Mouse (Mus musculus): Measurements from ENCODE around the gene Kidins220. TPM values are rescaled to one million over a fixed set of nuclear protein-coding genes. Genes with fewer than 3 reads are reported as not detected.
A peak's percentile ranks its signal among the peaks of the same experiment; 100 is the strongest.

Kidins220 gene
- polyA plus RNA-seq, 1 experiment from 2014 or later, result 8.7 TPM

- Histone ChIP-seq H3K4me3 (ENCODE audit: low read depth, low read length) (no peak overlapping the region), H3K4me1 (ENCODE audit: control insufficient read depth, low read depth, low read length) (peaks cover 20% of the 10 kb centered on the region), H3K4me2 (ENCODE audit: low read depth, low read length) (no peak overlapping the region), H3K9ac (ENCODE audit: low read depth, low read length) (no peak overlapping the region), H3K9me3 (replicated peaks; ENCODE audit: control insufficient read depth, low read length) (no peaks in the 10 kb centered on the region), H3K27me3 (ENCODE audit: control insufficient read depth, insufficient read depth, low read depth, low read length) (no peaks in the 10 kb centered on the region), H3K36me3 (ENCODE audit: control insufficient read depth, insufficient read depth) (no peaks in the 10 kb centered on the region), H3K27ac (ENCODE audit: low read length) (no peak overlapping the region)
- no peak for ATAC-seq (ENCODE audit: low read depth)
- WGBS (ENCODE audit: insufficient replicate concordance), result 41% methylated on average over 8 of the region's 8 CpGs
Measured at GRCm38 (mm10) chr12:24972371-24973350, 2.1 kb upstream of the Kidins220 start.

DNA sequence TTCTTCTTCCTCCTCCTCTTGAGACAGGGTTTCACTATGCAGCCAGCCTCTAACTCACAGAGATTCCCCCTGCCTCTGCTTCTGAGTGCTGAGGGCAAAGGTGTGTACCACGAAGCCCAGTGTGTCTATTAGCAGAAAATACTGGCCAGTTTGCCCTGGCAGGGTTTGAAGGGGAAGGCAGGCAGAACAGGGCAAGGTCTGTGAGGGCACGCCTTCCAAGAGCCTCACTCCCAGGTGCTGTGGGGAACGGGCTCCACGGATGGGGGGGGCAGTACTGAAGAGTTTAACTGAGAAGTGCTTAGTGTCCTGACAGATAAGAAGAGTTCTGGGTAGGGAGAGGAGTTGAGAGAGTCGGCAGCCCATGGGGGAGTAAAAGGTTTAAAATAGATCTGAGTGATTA lies 1.1 kb upstream of the Kidins220 start:
- no peak overlapping the region for H3K4me3 ChIP-seq (ENCODE audit: low read depth, low read length)
- no peaks in the 10 kb centered on the region for H3K9me3 ChIP-seq (replicated peaks; ENCODE audit: control insufficient read depth, low read length)
- H3K4me1 ChIP-seq (ENCODE audit: control insufficient read depth, low read depth, low read length), result peaks cover 20% of the 10 kb centered on the region
- ATAC-seq (ENCODE audit: low read depth), result no peak; the same call in 1 of the 2 replicates
- 15% methylated on average over 5 of the region's 5 CpGs for WGBS (ENCODE audit: insufficient replicate concordance)
- no peak overlapping the region for H3K27ac ChIP-seq (ENCODE audit: low read length)
- H3K4me2 ChIP-seq (ENCODE audit: low read depth, low read length), result no peak overlapping the region
- H3K27me3 ChIP-seq (ENCODE audit: control insufficient read depth, insufficient read depth, low read depth, low read length), result no peaks in the 10 kb centered on the region
- H3K9ac ChIP-seq (ENCODE audit: low read depth, low read length), result no peak overlapping the region
- no peaks in the 10 kb centered on the region for H3K36me3 ChIP-seq (ENCODE audit: control insufficient read depth, insufficient read depth)

DNA sequence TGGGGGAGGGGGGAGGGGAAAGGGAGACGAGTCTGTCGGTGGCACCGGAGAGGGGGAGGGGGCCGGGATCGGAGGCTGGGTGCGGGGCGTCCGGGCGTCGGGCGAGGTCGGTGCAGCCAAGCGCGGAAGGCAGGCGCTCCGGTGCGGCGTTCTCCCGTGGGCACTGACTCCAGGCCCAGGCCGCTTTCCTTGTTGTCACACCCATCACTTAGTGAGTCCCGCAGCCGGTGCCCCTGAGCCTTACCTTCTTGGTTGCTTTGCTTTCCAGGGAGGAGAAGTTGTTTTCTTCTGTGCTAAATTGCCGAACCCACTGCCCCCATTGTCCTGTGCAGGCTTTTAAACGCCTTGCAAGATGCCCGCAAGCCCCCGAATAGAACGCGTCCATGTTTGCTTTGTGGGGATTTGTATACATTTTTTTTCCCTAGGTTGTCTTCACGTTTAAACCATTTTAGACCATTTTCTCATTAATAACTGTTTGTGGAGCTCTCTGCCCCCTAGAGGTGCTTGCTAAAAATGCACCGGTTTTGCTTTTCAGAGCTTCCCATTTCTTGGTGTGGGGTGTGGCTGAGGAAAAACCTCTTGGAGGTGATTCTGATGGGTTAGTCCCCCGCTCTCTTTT lies 499 bp downstream of the Kidins220 start:
- H3K4me2 ChIP-seq (ENCODE audit: low read depth, low read length), result peak overlapping the region; percentile 89
- H3K27ac ChIP-seq (ENCODE audit: low read length), result peak overlapping the region; percentile 90
- under 1% methylated on average over 31 of the region's 31 CpGs for WGBS (ENCODE audit: insufficient replicate concordance)
- H3K9ac ChIP-seq (ENCODE audit: low read depth, low read length), result peak overlapping the region; percentile 80
- peak overlapping the region; percentile 89 for H3K4me3 ChIP-seq (ENCODE audit: low read depth, low read length)
- H3K27me3 ChIP-seq (ENCODE audit: control insufficient read depth, insufficient read depth, low read depth, low read length), result no peaks in the 10 kb centered on the region
- H3K9me3 ChIP-seq (replicated peaks; ENCODE audit: control insufficient read depth, low read length), result no peaks in the 10 kb centered on the region
- peaks cover 20% of the 10 kb centered on the region for H3K4me1 ChIP-seq (ENCODE audit: control insufficient read depth, low read depth, low read length)
- peak; percentile 68 for ATAC-seq (ENCODE audit: low read depth)
- H3K36me3 ChIP-seq (ENCODE audit: control insufficient read depth, insufficient read depth), result no peaks in the 10 kb centered on the region

DNA sequence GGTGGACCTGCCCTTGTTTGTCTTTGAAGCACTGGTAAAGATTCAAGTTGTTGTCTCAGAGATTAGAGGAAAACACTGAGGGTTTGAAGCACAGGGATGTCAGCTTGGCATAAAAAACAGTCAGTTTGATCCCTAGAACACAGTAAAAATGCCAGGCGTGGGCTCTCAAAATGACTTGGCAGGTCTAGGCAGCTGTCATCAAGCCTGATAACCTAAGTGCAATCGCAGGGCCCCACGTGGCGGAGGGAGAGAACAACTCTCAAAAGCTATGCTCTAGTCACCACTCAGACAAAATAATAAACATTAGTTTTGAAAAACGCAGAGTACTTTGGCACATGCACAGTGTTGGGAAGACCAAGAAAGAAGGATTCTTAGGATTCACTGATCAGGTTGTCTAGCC lies 10.5 kb downstream of the Kidins220 start:
- H3K9ac ChIP-seq (ENCODE audit: low read depth, low read length), result no peak overlapping the region
- H3K36me3 ChIP-seq (ENCODE audit: control insufficient read depth, insufficient read depth), result peaks cover 7% of the 10 kb centered on the region
- no peaks in the 10 kb centered on the region for H3K27me3 ChIP-seq (ENCODE audit: control insufficient read depth, insufficient read depth, low read depth, low read length)
- H3K4me1 ChIP-seq (ENCODE audit: control insufficient read depth, low read depth, low read length), result no peaks in the 10 kb centered on the region
- H3K27ac ChIP-seq (ENCODE audit: low read length), result no peak overlapping the region
- no peaks in the 10 kb centered on the region for H3K9me3 ChIP-seq (replicated peaks; ENCODE audit: control insufficient read depth, low read length)
- no peak overlapping the region for H3K4me3 ChIP-seq (ENCODE audit: low read depth, low read length)
- H3K4me2 ChIP-seq (ENCODE audit: low read depth, low read length), result no peak overlapping the region
- no peak for ATAC-seq (ENCODE audit: low read depth)
- 61% methylated on average over 5 of the region's 5 CpGs for WGBS (ENCODE audit: insufficient replicate concordance)

- Histone ChIP-seq H3K27ac (ENCODE audit: low read length) (no peak overlapping the region), H3K4me1 (ENCODE audit: control insufficient read depth, low read depth, low read length) (no peaks in the 10 kb centered on the region), H3K9ac (ENCODE audit: low read depth, low read length) (no peak overlapping the region), H3K4me3 (ENCODE audit: low read depth, low read length) (no peak overlapping the region), H3K9me3 (replicated peaks; ENCODE audit: control insufficient read depth, low read length) (no peaks in the 10 kb centered on the region), H3K27me3 (ENCODE audit: control insufficient read depth, insufficient read depth, low read depth, low read length) (no peaks in the 10 kb centered on the region), H3K4me2 (ENCODE audit: low read depth, low read length) (no peak overlapping the region), H3K36me3 (ENCODE audit: control insufficient read depth, insufficient read depth) (peaks cover 30% of the 10 kb centered on the region)
- no peak for ATAC-seq (ENCODE audit: low read depth)
- WGBS (ENCODE audit: insufficient replicate concordance), result 78% methylated on average over 4 of the region's 4 CpGs
Measured at GRCm38 (mm10) chr12:24995350-24995749, 20.6 kb downstream of the Kidins220 start.

- Histone ChIP-seq H3K4me3 (ENCODE audit: low read depth, low read length) (no peak overlapping the region), H3K9me3 (replicated peaks; ENCODE audit: control insufficient read depth, low read length) (no peaks in the 10 kb centered on the region), H3K9ac (ENCODE audit: low read depth, low read length) (no peak overlapping the region), H3K27ac (ENCODE audit: low read length) (no peak overlapping the region), H3K36me3 (ENCODE audit: control insufficient read depth, insufficient read depth) (peaks cover 27% of the 10 kb centered on the region; the same call in 1 of the 2 replicates), H3K4me2 (ENCODE audit: low read depth, low read length) (no peak overlapping the region), H3K27me3 (ENCODE audit: control insufficient read depth, insufficient read depth, low read depth, low read length) (no peaks in the 10 kb centered on the region), H3K4me1 (ENCODE audit: control insufficient read depth, low read depth, low read length) (no peaks in the 10 kb centered on the region)
- no peak for ATAC-seq (ENCODE audit: low read depth)
- WGBS (ENCODE audit: insufficient replicate concordance), result 80% methylated on average over 6 of the region's 6 CpGs
Measured at GRCm38 (mm10) chr12:25005350-25005749, 30.6 kb downstream of the Kidins220 start.

- Histone ChIP-seq H3K4me3 (ENCODE audit: low read depth, low read length) (no peak overlapping the region), H3K9ac (ENCODE audit: low read depth, low read length) (no peak overlapping the region), H3K27ac (ENCODE audit: low read length) (no peak overlapping the region), H3K27me3 (ENCODE audit: control insufficient read depth, insufficient read depth, low read depth, low read length) (no peaks in the 10 kb centered on the region), H3K36me3 (ENCODE audit: control insufficient read depth, insufficient read depth) (peaks cover 27% of the 10 kb centered on the region), H3K4me2 (ENCODE audit: low read depth, low read length) (no peak overlapping the region), H3K9me3 (replicated peaks; ENCODE audit: control insufficient read depth, low read length) (no peaks in the 10 kb centered on the region), H3K4me1 (ENCODE audit: control insufficient read depth, low read depth, low read length) (peaks cover 4% of the 10 kb centered on the region)
- 45% methylated on average over 9 of the region's 9 CpGs for WGBS (ENCODE audit: insufficient replicate concordance)
- no peak for ATAC-seq (ENCODE audit: low read depth)
Measured at GRCm38 (mm10) chr12:25009957-25010356, 35.2 kb downstream of the Kidins220 start.

GRCm38 (mm10) chr12:25010416-25010815 lies 35.7 kb downstream of the Kidins220 start:
- H3K27me3 ChIP-seq (ENCODE audit: control insufficient read depth, insufficient read depth, low read depth, low read length), result no peaks in the 10 kb centered on the region
- H3K4me3 ChIP-seq (ENCODE audit: low read depth, low read length), result no peak overlapping the region
- peaks cover 4% of the 10 kb centered on the region for H3K4me1 ChIP-seq (ENCODE audit: control insufficient read depth, low read depth, low read length)
- H3K27ac ChIP-seq (ENCODE audit: low read length), result no peak overlapping the region
- WGBS (ENCODE audit: insufficient replicate concordance), result 67% methylated on average over 1 of the region's 1 CpGs
- ATAC-seq (ENCODE audit: low read depth), result no peak
- no peak overlapping the region for H3K9ac ChIP-seq (ENCODE audit: low read depth, low read length)
- peaks cover 27% of the 10 kb centered on the region for H3K36me3 ChIP-seq (ENCODE audit: control insufficient read depth, insufficient read depth)
- H3K4me2 ChIP-seq (ENCODE audit: low read depth, low read length), result no peak overlapping the region
- H3K9me3 ChIP-seq (replicated peaks; ENCODE audit: control insufficient read depth, low read length), result no peaks in the 10 kb centered on the region
